Comparison of ENCODE assay signal across 8 mouse cellular contexts in the genomic region with DNA sequence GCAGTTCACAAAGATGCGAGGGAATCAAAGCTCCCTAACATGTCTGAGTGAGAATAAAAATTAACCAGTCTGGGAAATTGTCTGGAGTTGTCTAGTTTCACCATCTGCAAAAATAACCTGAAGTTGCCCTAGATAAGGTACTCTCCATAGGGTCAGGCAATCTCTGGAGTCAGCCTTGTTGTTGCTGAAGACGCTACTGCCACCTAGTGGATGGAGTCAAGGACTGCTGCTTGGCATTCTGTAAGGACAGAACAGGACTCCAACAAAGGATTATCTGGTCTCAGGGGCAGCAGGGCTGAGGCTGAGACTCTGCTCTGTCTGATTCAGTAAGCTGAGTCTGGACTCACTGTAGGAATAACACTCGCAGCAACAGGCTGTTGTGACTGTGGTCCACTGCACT. TPM values are rescaled to one million over a fixed set of nuclear protein-coding genes. Genes with fewer than 3 reads are reported as not detected.
DNase-seq lines count a peak whose midpoint lies in the region; ATAC-seq and TF ChIP-seq lines count a peak whose summit lies in the region.

No protein-coding gene starts in this region.

- DNase-seq in CH12.LX (ENCODE audit: extremely low read depth), result peak; percentile 90
- peak; percentile 33 to 34 for DNase-seq in adrenal gland, adult 18-20 months (ENCODE audit: low spot score in 2 of 2)
- DNase-seq in embryo, embryonic 11 days, result peak; percentile 93
- peak; percentile 38 to 63 for DNase-seq in heart, adult 9 months (ENCODE audit: low spot score in 2 of 2)
- peak; percentile 69 for DNase-seq in kidney, adult 2 months
- DNase-seq in liver, embryonic 11.5 days (ENCODE audit: low spot score), result peak; percentile 43
- DNase-seq in natural killer cell, adult 2 months (ENCODE audit: low spot score in 2 of 2), result peak; percentile 35 to 51
- DNase-seq in thymus, postnatal 14 days, result peak; percentile 48

- no peak overlapping the region for H3K27ac ChIP-seq in CH12.LX (ENCODE audit: insufficient read depth, low read depth)
- no peak overlapping the region for H3K27ac ChIP-seq in kidney, adult 2 months (ENCODE audit: insufficient read depth, low read depth, low read length)
- H3K27ac ChIP-seq in liver, embryonic 11.5 days (ENCODE audit: low read depth, low read length), result peak overlapping the region; percentile 71; the same call in 1 of the 2 replicates

- no peak overlapping the region for H3K9ac ChIP-seq in CH12.LX (ENCODE audit: insufficient read depth, low read depth)
- H3K9ac ChIP-seq in liver, embryonic 11.5 days (ENCODE audit: low read depth, low read length), result no peak overlapping the region

- TF ChIP-seq POLR2A in CH12.LX (IDR thresholded peaks at IDR 0.05; ENCODE audit: low read depth, low read length), result 0 out of 2 replicates have a peak, but pooled peaks have one; percentile 17
- TF ChIP-seq POLR2A in kidney, adult 2 months (IDR thresholded peaks at IDR 0.05; ENCODE audit: low read depth, low read length), result no peak

- no peak for TF ChIP-seq EP300 in CH12.LX (IDR thresholded peaks at IDR 0.05; ENCODE audit: low read length)

- TF ChIP-seq RAD21 in CH12.LX (IDR thresholded peaks at IDR 0.05; ENCODE audit: low read depth, low read length), result peak; percentile 91

- no peaks in the 10 kb centered on the region for H3K27me3 ChIP-seq in CH12.LX (replicated peaks)
- H3K27me3 ChIP-seq in kidney, adult 2 months (replicated peaks; ENCODE audit: control insufficient read depth, insufficient read depth, low read length), result no peaks in the 10 kb centered on the region
- H3K27me3 ChIP-seq in liver, embryonic 11.5 days (replicated peaks; ENCODE audit: control insufficient read depth, insufficient read depth, low read length), result no peaks in the 10 kb centered on the region

- H3K36me3 ChIP-seq in CH12.LX (replicated peaks in 1 of 2; ENCODE audit: control insufficient read depth in 1 of 2, insufficient read depth in 1 of 2, low read length in 1 of 2), result peaks cover 75 to 100% of the 10 kb centered on the region in 2 experiments
- no peaks in the 10 kb centered on the region for H3K36me3 ChIP-seq in kidney, adult 2 months (ENCODE audit: control insufficient read depth, insufficient read depth, low read length)
- H3K36me3 ChIP-seq in liver, embryonic 11.5 days (ENCODE audit: control insufficient read depth, insufficient read depth, low read length), result no peaks in the 10 kb centered on the region

- H3K79me2 ChIP-seq in CH12.LX (replicated peaks; ENCODE audit: control insufficient read depth, extremely low read depth, insufficient read depth, poor library complexity, severe bottlenecking), result no peaks in the 10 kb centered on the region

- 20% methylated on average over 3 of the region's 3 CpGs for WGBS in kidney, adult 2 months
- WGBS in liver, embryonic 11.5 days, result 18% methylated on average over 3 of the region's 3 CpGs

- dilution Hi-C loops in CH12.LX (cut with MboI; ENCODE audit: extremely low pct_ligation_motif_present, extremely low pct_unique_long_range_greater_than_20kb, low sequenced_read_pairs), result no loop called here

- H3K9me3 ChIP-seq in CH12.LX (replicated peaks; ENCODE audit: low read length), result no peaks in the 10 kb centered on the region
- no peaks in the 10 kb centered on the region for H3K9me3 ChIP-seq in liver, embryonic 11.5 days (ENCODE audit: control insufficient read depth, low read length)

- in situ Hi-C loops in CH12.LX (cut with MboI; ENCODE audit: low pct_ligation_motif_present, low pct_unique_long_range_greater_than_20kb, low sequenced_read_pairs), result loop anchor here (10.0 kb wide), 1 partner anchor 261 kb away; the partner anchor contains the start of gene Thg1l

- H3K4me1 ChIP-seq in CH12.LX (ENCODE audit: control insufficient read depth in 1 of 2, insufficient read depth in 2 of 2), result peaks cover 7 to 36% of the 10 kb centered on the region in 2 experiments
- no peaks in the 10 kb centered on the region for H3K4me1 ChIP-seq in kidney, adult 2 months (ENCODE audit: control insufficient read depth, insufficient read depth, low read length)
- peaks cover 12% of the 10 kb centered on the region for H3K4me1 ChIP-seq in liver, embryonic 11.5 days (replicated peaks; ENCODE audit: control insufficient read depth, insufficient read depth, low read length)

- peak; percentile 97 to 98 for TF ChIP-seq CTCF in CH12.LX (conservative IDR thresholded peaks at IDR 0.05 in 1 of 2, IDR thresholded peaks at IDR 0.05 in 1 of 2; ENCODE audit: low read depth in 2 of 2, low read length in 2 of 2)
- TF ChIP-seq CTCF in kidney, adult 2 months (conservative IDR thresholded peaks at IDR 0.05; ENCODE audit: insufficient read depth, insufficient read length, low read depth, low read length), result peak; percentile 98

- H3K4me2 ChIP-seq in CH12.LX (ENCODE audit: insufficient read depth, low read depth, poor library complexity, severe bottlenecking), result no peak overlapping the region
- H3K4me2 ChIP-seq in liver, embryonic 11.5 days, result no peak overlapping the region

- H3K4me3 ChIP-seq in CH12.LX (replicated peaks in 1 of 3; ENCODE audit: low read depth in 2 of 3, low read length in 2 of 3, poor library complexity in 1 of 3), result no peak overlapping the region
- H3K4me3 ChIP-seq in kidney, adult 2 months (ENCODE audit: insufficient read depth, low read depth, low read length), result no peak overlapping the region
- no peak overlapping the region for H3K4me3 ChIP-seq in liver, embryonic 11.5 days (ENCODE audit: low read depth, low read length)

- ATAC-seq in liver, embryonic 11.5 days (replicated peaks; ENCODE audit: low FRiP score), result peak; percentile 77

TF ChIP-seq in CH12.LX, 34 proteins besides CTCF, POLR2A, EP300 and RAD21 (continues in another document):
- TF ChIP-seq ZC3H11A (IDR thresholded peaks at IDR 0.05; ENCODE audit: low read depth, low read length) (peak; percentile 57), ZKSCAN1 (IDR thresholded peaks at IDR 0.05; ENCODE audit: borderline replicate concordance, low read depth, low read length) (no peak), JUN (IDR thresholded peaks at IDR 0.05; ENCODE audit: insufficient read depth, low read depth, low read length) (no peak), NELFE (IDR thresholded peaks at IDR 0.05; ENCODE audit: low read depth, low read length) (peak; percentile 39; the same call in 1 of the 2 replicates), HCFC1 (IDR thresholded peaks at IDR 0.05; ENCODE audit: low read depth, low read length) (no peak), ZNF384 (IDR thresholded peaks at IDR 0.05; ENCODE audit: low read depth, low read length) (no peak), MEF2A (IDR thresholded peaks at IDR 0.05; ENCODE audit: borderline replicate concordance, low read depth, low read length) (no peak), ZMIZ1 (IDR thresholded peaks at IDR 0.05; ENCODE audit: low read depth, low read length) (no peak), MAX (IDR thresholded peaks at IDR 0.05; ENCODE audit: low read length) (peak; percentile 45; the same call in 1 of the 2 replicates), IRF4 (IDR thresholded peaks at IDR 0.05; ENCODE audit: low read depth, low read length) (peak; percentile 8; the same call in 1 of the 2 replicates), E2F4 (IDR thresholded peaks at IDR 0.05; ENCODE audit: insufficient replicate concordance, low read depth, low read length) (no peak), SMC3 (IDR thresholded peaks at IDR 0.05; ENCODE audit: low read depth, low read length) (peak; percentile 88), BHLHE40 (IDR thresholded peaks at IDR 0.05; ENCODE audit: low read depth, low read length) (no peak), KAT2A (IDR thresholded peaks at IDR 0.05; ENCODE audit: insufficient replicate concordance, low read length) (no peak), UBTF (IDR thresholded peaks at IDR 0.05; ENCODE audit: low read depth, low read length) (no peak), TCF12 (IDR thresholded peaks at IDR 0.05; ENCODE audit: low read depth, low read length) (no peak; the same call in 1 of the 2 replicates), ELF1 (IDR thresholded peaks at IDR 0.05; ENCODE audit: low read depth, low read length) (0 out of 2 replicates have a peak, but pooled peaks have one; percentile 24), MAFK (IDR thresholded peaks at IDR 0.05; ENCODE audit: insufficient replicate concordance, low read length) (peak; percentile 11; the same call in 1 of the 2 replicates), MXI1 (IDR thresholded peaks at IDR 0.05; ENCODE audit: low read depth, low read length) (no peak), USF1 (IDR thresholded peaks at IDR 0.05; ENCODE audit: low read depth, low read length) (no peak), TBP (conservative IDR thresholded peaks at IDR 0.05; ENCODE audit: low read depth, low read length) (no peak), USF2 (conservative IDR thresholded peaks at IDR 0.05; ENCODE audit: low read depth, low read length) (no peak), MYC (IDR thresholded peaks at IDR 0.05; ENCODE audit: low read depth, low read length) (no peak), PAX5 (IDR thresholded peaks at IDR 0.05; ENCODE audit: low read length) (no peak), GABPA (IDR thresholded peaks at IDR 0.05; ENCODE audit: insufficient replicate concordance, low read depth, low read length) (no peak), JUND (conservative IDR thresholded peaks at IDR 0.05; ENCODE audit: low read depth, low read length) (peak; percentile 32; the same call in 1 of the 2 replicates), POLR2AphosphoS2 (IDR thresholded peaks at IDR 0.05; ENCODE audit: low read depth, low read length) (no peak), SIN3A (IDR thresholded peaks at IDR 0.05; ENCODE audit: low read length) (peak; percentile 50; the same call in 1 of the 2 replicates), CHD2 (IDR thresholded peaks at IDR 0.05; ENCODE audit: low read length) (no peak), ETS1 (conservative IDR thresholded peaks at IDR 0.05; ENCODE audit: low read depth, low read length) (no peak), CHD1 (IDR thresholded peaks at IDR 0.05; ENCODE audit: low read depth, low read length) (no peak)

RNA-seq across cellular contexts. Expression of gene Fndc9, which starts 20.0 kb away (rescaled TPM):
- total RNA-seq in CH12.LX (2012; rRNA removed) (3.8 and 3.9 TPM in 2 replicates), CH12.LX (2014; rRNA removed) (not detected in 2 replicates)
- polyA plus RNA-seq in CH12.LX (2012; ENCODE audit: insufficient read length, low read depth), result 12.1 and 12.5 TPM in 2 replicates
- not detected for total RNA-seq in adrenal gland, adult 18-20 months (2021)
- polyA plus RNA-seq in kidney, adult 2 months (2012; rRNA removed), result not detected in 2 replicates
- polyA plus RNA-seq in liver, embryonic 11.5 days (2014; fragmentation: Nextera tagmentation; extraction: Ambion mirVana), result 0.13 TPM in 1 of 2 replicates, not detected in the other

RNA-seq across cellular contexts. Expression of gene Nipal4, which starts 49.0 kb away (rescaled TPM):
- total RNA-seq in CH12.LX (2012; rRNA removed) (0.08 TPM in 2 replicates), CH12.LX (2014; rRNA removed) (not detected in 2 replicates)
- not detected in 2 replicates for polyA plus RNA-seq in CH12.LX (2012; ENCODE audit: insufficient read length, low read depth)
- total RNA-seq in adrenal gland, adult 18-20 months (2021), result not detected
- polyA plus RNA-seq in kidney, adult 2 months (2012; rRNA removed), result 0.19 and 0.30 TPM in 2 replicates
- polyA plus RNA-seq in liver, embryonic 11.5 days (2014; fragmentation: Nextera tagmentation; extraction: Ambion mirVana), result 0.33 and 0.48 TPM in 2 replicates

Comparison
In these comparisons a context has a peak if more than half of its experiments do, and no peak if none do; other contexts are left out.
1. DNase-seq: peak in every context shown above with its lines; median percentile 93 in embryo, embryonic 11 days; 90 in CH12.LX; 69 in kidney, adult 2 months; 50 in heart, adult 9 months; 48 in thymus, postnatal 14 days; 43 in liver, embryonic 11.5 days; 43 in natural killer cell, adult 2 months; 34 in adrenal gland, adult 18-20 months.
2. RNA of gene Fndc9, which starts 20.0 kb away (polyA plus RNA-seq): 12.1 to 12.5 TPM in CH12.LX; 0.13 TPM in liver, embryonic 11.5 days and not detected in kidney, adult 2 months; every median in the first group is over 10 times any median in the second.